Mouse (Mus musculus) ES-Bruce4 (cell line): ENCODE results near the gene Clcn1. TPM values are rescaled to one million over a fixed set of nuclear protein-coding genes. Genes with fewer than 3 reads are reported as not detected.

Experiments used
- H3K27ac ChIP-seq: 2 replicates; pipeline ENCODE4 v1.5.1; 2012; ENCODE audit warnings: low read length, inconsistent platforms; ENCODE audit not compliant: insufficient read depth
- H3K27me3 ChIP-seq: 2 replicates; pipeline ENCODE4 v1.6.1; 2012; ENCODE audit warnings: mild to moderate bottlenecking, low read length, inconsistent platforms; ENCODE audit not compliant: control insufficient read depth, poor library complexity, insufficient read depth, severe bottlenecking
- H3K36me3 ChIP-seq: 2 replicates; pipeline ENCODE4 v1.6.1; 2012; ENCODE audit warnings: inconsistent platforms, mild to moderate bottlenecking, low read length, moderate library complexity; ENCODE audit not compliant: control insufficient read depth, poor library complexity, insufficient read depth, severe bottlenecking
- H3K4me1 ChIP-seq: one replicate; pipeline ENCODE4 v1.8.1; 2011; ENCODE audit warnings: low read length; ENCODE audit not compliant: control insufficient read depth, insufficient read depth
- H3K4me3 ChIP-seq: 2 replicates; pipeline ENCODE4 v1.5.1; 2011; ENCODE audit warnings: low read depth, mild to moderate bottlenecking, low read length
- H3K9ac ChIP-seq: 2 replicates; pipeline ENCODE4 v1.6.1; 2012; ENCODE audit warnings: low read depth, mild to moderate bottlenecking, inconsistent platforms; ENCODE audit not compliant: poor library complexity, severe bottlenecking
- H3K9me3 ChIP-seq: replicated peaks from 2 replicates; pipeline ENCODE4 v1.6.1; 2012; ENCODE audit warnings: mild to moderate bottlenecking, low read length, inconsistent platforms; ENCODE audit not compliant: control insufficient read depth, poor library complexity, insufficient read depth, severe bottlenecking
- CTCF ChIP-seq: IDR thresholded peaks from one replicate; pipeline ENCODE4 v1.8.1; 2011; ENCODE audit warnings: low read depth, low read length
- EP300 ChIP-seq: IDR thresholded peaks from 2 replicates; pipeline ENCODE4 v1.6.1; 2011; ENCODE audit warnings: low read depth, low read length; ENCODE audit not compliant: insufficient read depth
- POLR2A ChIP-seq: IDR thresholded peaks from one replicate; pipeline ENCODE4 v1.8.1; 2011; ENCODE audit warnings: low read length; ENCODE audit not compliant: insufficient read depth
- polyA plus RNA-seq: library from polyadenylated mRNA; stranded (reverse); fragments of >200 nt; gene quantifications from 2 replicates; pipeline ENCODE4 v1.2.4, GENCODE M21; 2011; ENCODE audit warnings: low read depth; ENCODE audit not compliant: missing spikeins, insufficient read depth, insufficient read length

Gene Clcn1
- polyA plus RNA-seq = 4.5 and 7.0 TPM in 2 replicates

DNA sequence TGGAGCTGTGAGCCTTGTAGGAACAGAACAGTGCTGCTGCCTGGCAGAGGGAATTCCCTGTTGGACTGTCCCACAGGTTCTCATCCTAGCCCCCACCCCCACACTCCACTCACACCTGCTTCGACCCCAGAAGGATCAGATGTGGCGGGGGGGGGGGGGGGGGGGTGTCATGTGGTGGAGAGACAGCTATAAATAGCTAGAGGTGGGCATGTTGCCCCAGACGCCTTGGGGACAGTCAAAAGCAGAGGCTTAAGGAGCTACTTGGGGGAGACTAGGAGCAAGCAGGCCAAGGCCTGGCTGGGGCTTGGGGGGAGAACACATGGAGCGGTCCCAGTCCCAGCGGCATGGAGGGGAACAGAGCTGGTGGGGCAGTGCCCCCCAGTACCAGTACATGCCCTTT, at the start of gene Clcn1:
TSS of gene Clcn1 (plus strand) at position 238 of the 400 bp plus-strand sequence.
- Histone ChIP-seq H3K4me1 (no peaks in the 10 kb centered on the region), H3K27ac (no peak within 1 kb of the TSS), H3K9ac (no peak within 1 kb of the TSS), H3K36me3 (peaks cover 19% of the 10 kb centered on the region), H3K4me3 (no peak within 1 kb of the TSS), H3K9me3 (no peaks in the 10 kb centered on the region), H3K27me3 (no peaks in the 10 kb centered on the region)
- TF ChIP-seq EP300 = no peak
- no peak for TF ChIP-seq POLR2A
- no peak for TF ChIP-seq CTCF

DNA sequence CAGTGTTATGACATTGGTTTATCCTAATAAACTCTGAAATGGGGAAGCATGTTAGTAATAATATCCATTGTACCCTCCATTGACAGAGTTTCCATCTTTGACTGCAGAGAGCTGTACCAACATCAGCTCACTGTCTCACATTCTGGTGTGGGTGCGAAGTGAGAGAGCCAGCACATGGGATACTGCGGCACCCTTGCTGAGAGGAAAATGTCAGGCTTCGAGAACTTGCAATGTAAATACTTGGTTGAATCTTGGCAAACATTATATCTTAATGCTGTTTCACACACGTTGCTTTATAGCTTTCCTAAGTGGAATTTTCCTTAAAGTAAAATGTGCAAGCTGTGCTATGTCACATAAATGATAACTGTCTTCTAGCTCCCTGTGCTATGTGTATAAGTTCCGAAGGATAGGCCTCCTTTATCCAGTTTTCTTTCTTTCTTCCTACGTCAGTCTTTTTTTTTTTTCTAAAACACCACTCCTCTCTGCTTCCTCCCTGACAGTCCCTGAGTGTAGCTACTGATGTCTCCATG, 49.1 kb upstream of the Clcn1 start:
- H3K4me3 ChIP-seq = no peak overlapping the region
- H3K9ac ChIP-seq = no peak overlapping the region
- no peak for TF ChIP-seq CTCF
- no peak for TF ChIP-seq EP300
- no peak for TF ChIP-seq POLR2A

DNA sequence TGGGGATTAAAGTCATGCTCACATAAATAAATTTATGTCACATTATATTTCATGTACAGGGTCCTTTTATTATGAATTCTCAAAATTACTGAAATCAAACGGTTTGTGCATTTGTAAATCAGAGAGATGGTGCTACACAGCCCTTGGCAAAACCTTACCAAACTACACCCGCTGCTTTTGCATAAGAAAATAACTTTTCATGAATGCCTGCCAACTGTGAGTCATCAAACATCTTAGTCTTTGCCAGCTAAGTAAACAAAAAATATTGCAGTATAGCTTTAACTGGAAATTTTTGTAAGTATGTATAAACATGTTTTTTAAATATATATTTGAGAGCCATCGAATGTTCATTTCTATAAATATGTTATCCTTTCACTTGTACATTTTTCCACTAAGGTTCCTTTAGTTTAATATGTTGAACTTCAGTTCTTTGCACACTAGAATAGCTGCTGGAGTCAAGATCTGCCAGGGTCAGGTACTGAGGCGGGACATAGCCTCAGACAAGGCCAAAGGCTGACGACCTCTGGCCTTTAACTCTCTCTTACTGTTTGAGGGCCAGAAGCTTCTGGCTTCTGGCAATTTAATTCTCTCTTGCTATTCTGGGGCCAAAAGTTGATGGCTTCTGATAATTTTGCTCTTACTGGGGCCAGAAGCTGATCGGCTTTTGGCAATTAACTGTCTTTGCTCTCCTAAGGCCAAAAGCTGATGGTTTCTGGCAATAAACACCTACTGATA, 45.0 kb upstream of the Clcn1 start:
- Histone ChIP-seq H3K27ac (no peak overlapping the region), H3K27me3 (no peaks in the 10 kb centered on the region), H3K4me1 (no peaks in the 10 kb centered on the region), H3K36me3 (no peaks in the 10 kb centered on the region), H3K9me3 (no peaks in the 10 kb centered on the region), H3K9ac (no peak overlapping the region), H3K4me3 (no peak overlapping the region)
- TF ChIP-seq CTCF (no peak), POLR2A (no peak), EP300 (no peak)

More for the DNA sequence above, 49.1 kb upstream of the Clcn1 start:
- H3K27ac ChIP-seq = no peak overlapping the region
- no peaks in the 10 kb centered on the region for H3K27me3 ChIP-seq
- H3K36me3 ChIP-seq = no peaks in the 10 kb centered on the region
- no peaks in the 10 kb centered on the region for H3K4me1 ChIP-seq
- no peaks in the 10 kb centered on the region for H3K9me3 ChIP-seq

DNA sequence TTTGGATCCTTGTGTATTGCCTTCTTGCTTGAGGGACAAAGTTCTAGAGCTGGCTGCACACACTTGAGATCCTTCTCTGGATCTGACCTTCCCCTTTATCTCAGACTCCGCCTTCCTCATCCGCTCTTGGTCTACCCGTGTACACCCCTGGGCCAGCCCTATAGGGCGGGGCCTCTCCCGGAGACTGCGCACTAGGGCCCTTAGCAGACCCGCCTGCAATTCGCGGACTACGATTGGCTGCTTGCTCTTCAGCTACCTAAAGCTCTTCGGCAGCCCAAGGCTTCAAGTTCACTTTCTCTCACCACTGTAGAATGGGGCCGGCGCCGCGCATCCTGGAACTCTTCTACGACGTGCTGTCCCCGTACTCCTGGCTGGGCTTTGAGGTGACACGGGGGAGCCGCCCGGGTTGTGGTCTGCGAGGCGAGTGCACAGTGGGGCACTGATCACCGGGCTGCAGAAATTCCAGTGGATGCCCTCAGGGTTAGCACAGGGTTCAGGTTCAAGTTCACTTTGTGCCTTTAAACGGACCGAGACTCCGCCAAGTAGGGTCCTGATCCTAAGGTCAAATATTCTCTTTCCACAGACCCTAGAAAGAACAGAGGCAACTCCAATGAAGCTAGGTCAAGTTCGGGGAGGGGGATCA, 40.7 kb upstream of the Clcn1 start, which contains the start of gene Gstk1:
TSS of gene Gstk1 (plus strand) at position 225 of the 643 bp plus-strand sequence.
- no peak within 1 kb of the TSS for H3K27ac ChIP-seq
- no peaks in the 10 kb centered on the region for H3K4me1 ChIP-seq
- peak within 1 kb of the TSS; percentile 65 for H3K4me3 ChIP-seq

DNA sequence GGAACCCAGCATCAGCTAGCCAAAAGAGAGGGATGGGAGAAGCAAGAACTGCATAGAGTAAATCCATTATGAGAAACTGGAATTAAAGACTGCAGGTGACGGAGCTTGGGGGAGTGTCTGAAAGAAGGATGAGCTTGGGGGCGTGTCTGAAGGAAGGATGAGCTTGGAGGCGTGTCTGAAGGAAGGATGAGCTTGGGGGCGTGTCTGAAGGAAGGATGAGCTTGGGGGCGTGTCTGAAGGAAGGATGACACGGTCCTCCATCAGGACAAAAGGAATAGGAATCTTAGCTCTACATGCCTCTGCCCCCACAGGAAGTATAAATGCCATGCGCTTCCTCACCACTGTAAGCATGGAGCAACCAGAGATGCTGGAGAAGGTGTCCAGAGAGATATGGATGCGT, 39.3 kb upstream of the Clcn1 start:
- no peaks in the 10 kb centered on the region for H3K4me1 ChIP-seq
- no peak overlapping the region for H3K27ac ChIP-seq
- H3K9ac ChIP-seq = no peak overlapping the region
- TF ChIP-seq POLR2A (no peak), CTCF (no peak), EP300 (no peak)
- H3K27me3 ChIP-seq = no peaks in the 10 kb centered on the region
- no peaks in the 10 kb centered on the region for H3K36me3 ChIP-seq
- no peaks in the 10 kb centered on the region for H3K9me3 ChIP-seq
- peak overlapping the region; percentile 68 for H3K4me3 ChIP-seq

More for the DNA sequence above, 40.7 kb upstream of the Clcn1 start, which contains the start of gene Gstk1:
- no peaks in the 10 kb centered on the region for H3K36me3 ChIP-seq
- H3K9ac ChIP-seq = peak within 1 kb of the TSS; percentile 39; the same call in 1 of the 2 replicates
- H3K27me3 ChIP-seq = no peaks in the 10 kb centered on the region
- no peaks in the 10 kb centered on the region for H3K9me3 ChIP-seq
- TF ChIP-seq CTCF = no peak
- no peak for TF ChIP-seq EP300
- no peak for TF ChIP-seq POLR2A

DNA sequence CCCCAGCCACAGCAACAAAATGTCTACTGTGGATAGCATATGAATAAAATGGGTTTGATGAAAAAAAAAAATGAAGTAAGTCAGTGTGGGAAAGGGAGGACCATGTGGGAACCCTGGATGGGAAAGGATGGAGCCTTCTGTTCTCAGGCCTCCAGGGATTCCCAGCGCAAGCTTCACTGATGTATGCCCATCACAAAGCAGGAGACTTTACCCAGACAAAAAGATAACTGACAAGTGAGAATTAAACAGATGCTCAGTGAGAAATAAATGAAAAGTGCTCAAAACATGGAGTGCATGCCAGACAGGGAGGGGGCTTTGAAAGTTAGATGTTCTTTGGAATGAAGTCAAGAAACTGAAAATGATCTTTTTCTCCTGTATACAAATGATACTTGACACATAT, 38.5 kb upstream of the Clcn1 start:
- no peaks in the 10 kb centered on the region for H3K27me3 ChIP-seq
- H3K4me3 ChIP-seq = no peak overlapping the region
- H3K36me3 ChIP-seq = no peaks in the 10 kb centered on the region
- H3K27ac ChIP-seq = no peak overlapping the region
- TF ChIP-seq EP300 = no peak
- no peak for TF ChIP-seq CTCF
- TF ChIP-seq POLR2A = no peak
- H3K9ac ChIP-seq = no peak overlapping the region
- H3K9me3 ChIP-seq = no peaks in the 10 kb centered on the region
- no peaks in the 10 kb centered on the region for H3K4me1 ChIP-seq
